13 mouse cellular contexts compared by ENCODE assay signal in the genomic region with DNA sequence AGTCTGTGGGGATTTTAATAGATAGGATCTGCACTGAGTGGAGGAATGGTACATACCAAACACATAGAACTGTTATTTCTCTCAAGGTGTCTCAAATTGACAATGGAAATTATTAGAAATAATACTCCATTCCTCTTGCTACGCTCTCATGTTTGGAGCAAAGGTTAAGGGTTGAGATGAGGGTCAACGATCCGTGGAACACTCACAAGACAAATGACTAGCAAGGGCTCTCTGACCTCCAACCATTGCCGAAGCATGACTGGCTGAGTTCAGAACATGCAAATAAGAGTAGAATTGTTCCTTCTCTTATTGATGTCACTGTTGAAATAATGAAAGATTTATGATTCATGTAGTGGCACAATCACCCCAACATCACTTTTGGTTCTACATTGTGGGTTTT.
DNase-seq lines count a peak whose midpoint lies in the region.
"Had no signal": no experiment of that assay in that cellular context is flagged by ENCODE, and none has a peak within 500 bp of the region (broad histone marks: within the 10 kb centered on the region; RNA-seq: fewer than 3 reads in every experiment).

No protein-coding gene starts in this region.

- peak; percentile 52 for DNase-seq in embryo, embryonic 10.5 days (ENCODE audit: low spot score)
- DNase-seq in embryo, embryonic 11 days, result no peak
- peak; percentile 13 for DNase-seq in kidney, adult 9 months
- no peak for DNase-seq in kidney, postnatal 36 days
- DNase-seq: adrenal gland, adult 2 months; adrenal gland, postnatal 10 days; adrenal gland, postnatal 25 days; cerebellum, adult 11 months; cerebellum, adult 18-20 months; cerebellum, adult 8-10 months; cerebellum, adult 9-11 months; cerebellum, postnatal 14 days; cerebellum, postnatal 36 days had no signal

Comparison
In these comparisons a context has a peak if more than half of its experiments do, and no peak if none do; other contexts are left out.
1. DNase-seq: peak in embryo, embryonic 10.5 days (single experiment) and kidney, adult 9 months (single experiment); none in embryo, embryonic 11 days (single experiment) and kidney, postnatal 36 days (0 of 2).